Mouse (Mus musculus) testis, adult 2 months (tissue): ENCODE data around the gene Gm20388. TPM values are rescaled to one million over a fixed set of nuclear protein-coding genes. Genes with fewer than 3 reads are reported as not detected.

Experiments
- H3K27ac ChIP-seq: fragments of 200-500 bp; 2 replicates; pipeline ENCODE4 v1.5.1; 2012; ENCODE audit warnings: low read depth, low read length; ENCODE audit not compliant: control insufficient read depth, insufficient read depth
- H3K27me3 ChIP-seq: fragments of 200-500 bp; 2 replicates; pipeline ENCODE4 v1.6.1; 2012; ENCODE audit warnings: mild to moderate bottlenecking, low read length, moderate library complexity; ENCODE audit not compliant: control insufficient read depth, insufficient read depth
- H3K36me3 ChIP-seq: fragments of 200-500 bp; 2 replicates; pipeline ENCODE4 v1.6.1; 2012; ENCODE audit warnings: mild to moderate bottlenecking, low read length; ENCODE audit not compliant: control insufficient read depth, insufficient read depth
- H3K4me1 ChIP-seq: fragments of 200-500 bp; 2 replicates; pipeline ENCODE4 v1.6.1; 2012; ENCODE audit warnings: low read length; ENCODE audit not compliant: control insufficient read depth, insufficient read depth
- H3K4me3 ChIP-seq: fragments of 200-500 bp; 2 replicates; pipeline ENCODE4 v1.5.1; 2012; ENCODE audit warnings: low read depth, mild to moderate bottlenecking, low read length, moderate library complexity, mixed read lengths; ENCODE audit not compliant: control insufficient read depth
- CTCF ChIP-seq: fragments of 200-500 bp; IDR thresholded peaks from 2 replicates; pipeline ENCODE4 v1.5.1; 2012; ENCODE audit warnings: low read depth, mild to moderate bottlenecking, inconsistent platforms, low read length, moderate library complexity; ENCODE audit not compliant: control insufficient read depth, insufficient read depth, insufficient replicate concordance
- POLR2A ChIP-seq: fragments of 200-500 bp; IDR thresholded peaks from 2 replicates; pipeline ENCODE4 v1.6.1; 2012; ENCODE audit warnings: low read depth, mild to moderate bottlenecking, inconsistent platforms, low read length, moderate library complexity; ENCODE audit not compliant: control insufficient read depth
- polyA plus RNA-seq: library from polyadenylated mRNA; depleted of rRNA; stranded (reverse); fragments of >200 nt; gene quantifications from 2 replicates; pipeline ENCODE4 v1.2.3, GENCODE M21; 2012

Gm20388 gene
- polyA plus RNA-seq, 1 experiment, result 5.6 TPM

GRCm38 (mm10) chr8:122354157-122354556 lies 2443.5 kb downstream of the Gm20388 start:
- H3K36me3 ChIP-seq, result no peaks in the 10 kb centered on the region
- H3K4me3 ChIP-seq, result no peak overlapping the region
- no peaks in the 10 kb centered on the region for H3K27me3 ChIP-seq
- TF ChIP-seq CTCF (no peak), POLR2A (no peak)
- no peak overlapping the region for H3K27ac ChIP-seq
- H3K4me1 ChIP-seq, result no peaks in the 10 kb centered on the region

- TF ChIP-seq POLR2A, result no peak
- TF ChIP-seq CTCF, result no peak
- H3K4me1 ChIP-seq, result no peaks in the 10 kb centered on the region
- no peaks in the 10 kb centered on the region for H3K27me3 ChIP-seq
- no peaks in the 10 kb centered on the region for H3K36me3 ChIP-seq
- no peak overlapping the region for H3K27ac ChIP-seq
- H3K4me3 ChIP-seq, result no peak overlapping the region
These were observed 2445.3 kb downstream of the Gm20388 start for GRCm38 (mm10) chr8:122355642-122356606.

GRCm38 (mm10) chr8:122357202-122357601 lies 2446.6 kb downstream of the Gm20388 start:
- no peaks in the 10 kb centered on the region for H3K36me3 ChIP-seq
- TF ChIP-seq CTCF (no peak), POLR2A (no peak)

GRCm38 (mm10) chr8:122357641-122358040 lies 2447.0 kb downstream of the Gm20388 start:
- TF ChIP-seq CTCF (no peak), POLR2A (no peak)
- no peaks in the 10 kb centered on the region for H3K4me1 ChIP-seq
- no peak overlapping the region for H3K4me3 ChIP-seq
- no peak overlapping the region for H3K27ac ChIP-seq
- H3K27me3 ChIP-seq, result no peaks in the 10 kb centered on the region
- H3K36me3 ChIP-seq, result no peaks in the 10 kb centered on the region

More at GRCm38 (mm10) chr8:122357202-122357601, 2446.6 kb downstream of the Gm20388 start:
- H3K4me3 ChIP-seq, result no peak overlapping the region
- no peak overlapping the region for H3K27ac ChIP-seq
- H3K4me1 ChIP-seq, result no peaks in the 10 kb centered on the region
- H3K27me3 ChIP-seq, result no peaks in the 10 kb centered on the region

- no peaks in the 10 kb centered on the region for H3K36me3 ChIP-seq
- no peak for TF ChIP-seq POLR2A
- no peak for TF ChIP-seq CTCF
- H3K27me3 ChIP-seq, result no peaks in the 10 kb centered on the region
- no peak overlapping the region for H3K4me3 ChIP-seq
- no peak overlapping the region for H3K27ac ChIP-seq
- H3K4me1 ChIP-seq, result no peaks in the 10 kb centered on the region
These were observed 2448.6 kb downstream of the Gm20388 start for GRCm38 (mm10) chr8:122359111-122359775.

DNA sequence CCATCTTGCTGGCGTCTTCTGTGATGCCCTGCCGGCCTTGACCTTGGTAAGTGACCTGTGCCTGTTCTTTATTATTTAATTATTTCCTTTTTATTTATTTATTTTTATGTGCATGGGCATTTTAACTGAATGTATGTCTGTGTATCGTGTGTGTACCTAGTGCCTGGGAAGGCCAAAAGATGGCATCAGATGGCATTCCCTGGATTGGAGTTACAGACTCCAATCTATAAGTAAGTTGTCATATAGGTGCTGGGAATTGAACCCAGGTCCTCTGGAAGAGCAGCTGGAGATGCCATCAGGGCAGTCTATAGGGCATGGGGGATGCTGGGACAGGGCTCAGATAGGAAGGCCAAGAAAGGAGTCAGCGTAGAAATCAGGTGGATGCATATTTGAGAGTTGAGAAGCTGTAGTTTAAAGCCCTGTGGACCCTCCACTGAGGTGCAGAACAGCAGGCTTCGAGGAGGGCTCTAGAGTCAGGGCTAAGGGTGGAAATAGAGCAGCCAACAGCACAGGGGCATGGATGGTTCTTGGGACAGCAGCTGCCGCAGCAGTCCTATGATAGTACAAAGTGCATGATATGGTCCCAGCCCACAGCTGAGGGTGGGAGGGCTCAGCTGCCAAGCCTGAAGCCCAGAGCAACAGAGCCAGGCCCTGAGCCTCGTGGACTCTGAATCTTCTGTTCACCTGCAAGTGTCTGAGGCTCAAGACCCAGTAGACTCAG lies 2450.2 kb downstream of the Gm20388 start, which contains the start of gene Trhr2:
Gene Trhr2 (minus strand): TSS at position 51 of the 721 bp plus-strand sequence.
- Histone ChIP-seq H3K4me1 (no peaks in the 10 kb centered on the region), H3K4me3 (no peak within 1 kb of the TSS), H3K36me3 (no peaks in the 10 kb centered on the region), H3K27me3 (no peaks in the 10 kb centered on the region), H3K27ac (no peak within 1 kb of the TSS)
- no peak for TF ChIP-seq CTCF

- no peak for TF ChIP-seq POLR2A
- TF ChIP-seq CTCF, result no peak
These were observed 2451.6 kb downstream of the Gm20388 start for GRCm38 (mm10) chr8:122362271-122362670.

More at GRCm38 (mm10) chr8:122362271-122362670, 2451.6 kb downstream of the Gm20388 start:
- H3K27me3 ChIP-seq, result no peaks in the 10 kb centered on the region
- no peaks in the 10 kb centered on the region for H3K4me1 ChIP-seq
- H3K27ac ChIP-seq, result no peak overlapping the region
- no peak overlapping the region for H3K4me3 ChIP-seq
- H3K36me3 ChIP-seq, result no peaks in the 10 kb centered on the region
